Mouse (Mus musculus): ENCODE results near the gene Ccdc17.

Ccdc17 gene

DNA sequence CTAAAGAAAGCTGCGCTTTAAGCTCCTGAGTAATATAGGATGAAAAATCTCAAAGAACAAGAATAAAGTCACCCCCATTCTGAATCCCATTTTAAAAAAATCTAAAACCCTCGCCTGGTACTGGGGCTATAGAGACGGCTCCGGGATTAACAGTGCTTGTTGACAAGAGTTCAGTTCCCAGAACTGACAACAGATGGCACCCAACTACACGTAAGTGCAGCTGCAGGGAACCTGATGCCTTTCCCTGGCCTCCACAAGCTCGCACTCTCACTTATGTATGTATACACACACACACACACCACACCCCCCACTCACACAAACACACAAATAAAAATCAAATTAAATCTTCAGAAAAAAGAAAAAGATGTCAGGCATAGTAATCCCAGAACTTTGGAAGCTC is 47.9 kb downstream of the Ccdc17 start:
- DNase-seq (ENCODE audit: low read depth in 2 of 2, low spot score in 2 of 2), result peak in 1 of 2 experiments; percentile 8

GRCm38 (mm10) chr4:116645624-116646023 is 49.2 kb downstream of the Ccdc17 start:
- no peak for DNase-seq (ENCODE audit: low read depth in 2 of 2, low spot score in 2 of 2)

DNA sequence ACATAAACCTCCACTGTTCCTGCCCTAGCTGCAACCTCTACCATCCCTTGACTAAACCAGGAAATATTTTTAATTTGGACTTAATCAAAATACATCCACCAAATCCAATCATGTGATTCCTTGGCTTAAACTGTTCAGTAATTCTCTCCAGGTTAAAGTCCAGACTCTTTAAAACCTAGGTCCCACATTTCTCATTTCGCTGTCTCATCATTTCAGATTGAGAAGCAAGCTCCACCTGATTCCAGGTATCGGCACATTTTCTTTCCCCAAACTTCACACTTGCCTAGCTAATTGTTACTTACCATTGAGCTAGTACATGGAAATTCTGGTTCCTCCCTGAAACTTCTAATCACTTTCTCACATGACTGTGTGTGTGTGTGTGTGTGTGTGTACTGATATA is 53.0 kb downstream of the Ccdc17 start:
- no peak for DNase-seq (ENCODE audit: low read depth in 2 of 2, low spot score in 2 of 2)

Data from CD8-positive naive resting alpha-beta T cell, adult 2 months (primary cell).